Mouse (Mus musculus) hindbrain, postnatal 0 days (tissue): ENCODE measurements around the gene Efna3. TPM values are rescaled to one million over a fixed set of nuclear protein-coding genes. Genes with fewer than 3 reads are reported as not detected.

Source experiments
- ATAC-seq: fragments of 200-750 bp; cut with Nextera tagmentation; 2 replicates; pipeline ENCODE4 v1.8.0; 2017; ENCODE audit warnings: mild to moderate bottlenecking, moderate TSS enrichment, moderate library complexity
- DNase-seq: peaks from one replicate; pipeline ENCODE4 v3.0.0-alpha.2; 2015; ENCODE audit warnings: low spot score
- H3K27ac ChIP-seq: fragments of 300-500 bp; sonication (generic); 2 replicates; pipeline ENCODE4 v1.5.1; 2014; ENCODE audit warnings: mild to moderate bottlenecking
- H3K27me3 ChIP-seq: fragments of 300-500 bp; sonication (generic); 2 replicates; pipeline ENCODE4 v1.6.1; 2014; ENCODE audit warnings: low read length, mixed read lengths; ENCODE audit not compliant: insufficient read depth
- H3K36me3 ChIP-seq: fragments of 300-500 bp; sonication (generic); 2 replicates; pipeline ENCODE4 v1.6.1; 2014; ENCODE audit warnings: low read length, mixed read lengths; ENCODE audit not compliant: insufficient read depth
- H3K4me1 ChIP-seq: fragments of 300-500 bp; sonication (generic); 2 replicates; pipeline ENCODE4 v1.6.1; 2014; ENCODE audit warnings: antibody characterized with exemption, low read length, mixed read lengths; ENCODE audit not compliant: insufficient read depth
- H3K4me2 ChIP-seq: fragments of 300-500 bp; sonication (generic); 2 replicates; pipeline ENCODE4 v1.6.1; 2014; ENCODE audit warnings: low read depth, mild to moderate bottlenecking, low read length, moderate library complexity, mixed read lengths
- H3K4me3 ChIP-seq: fragments of 300-500 bp; sonication (generic); 2 replicates; pipeline ENCODE4 v1.5.1; 2014; ENCODE audit warnings: low read length
- H3K9ac ChIP-seq: fragments of 300-500 bp; sonication (generic); replicated peaks from 2 replicates; pipeline ENCODE4 v1.6.1; 2014; ENCODE audit warnings: mild to moderate bottlenecking, low read length, moderate library complexity, mixed read lengths
- H3K9me3 ChIP-seq: fragments of 300-500 bp; sonication (generic); 2 replicates; pipeline ENCODE4 v1.6.1; 2016; ENCODE audit warnings: low read length, mixed read lengths
- CTCF ChIP-seq: IDR thresholded peaks from 2 replicates; pipeline ENCODE4 v1.5.1; 2016; ENCODE audit warnings: antibody characterized with exemption, control low read depth, low read depth
- WGBS: fragments of 180-500 bp; shearing (Covaris S2); extraction: QIAGEN DNeasy Blood & Tissue Kit; methylation state at CpG from one replicate; pipeline ENCODE4 v1.1.7; 2014; 5-methylcytosine and 5-hydroxymethylcytosine counted together
- polyA plus RNA-seq: library from polyadenylated mRNA; unstranded; fragments of >200 nt; fragmentation: Nextera tagmentation; extraction: Ambion mirVana; gene quantifications from 2 replicates; pipeline ENCODE4 v1.2.1, GENCODE M21; 2015
- total RNA-seq: library from RNA; depleted of rRNA; stranded (reverse); fragments of >200 nt; gene quantifications from 2 replicates; pipeline ENCODE4 v1.2.3, GENCODE M21; 2014; rRNA removed

Efna3 gene
- total and polyA plus RNA-seq, 2 experiments from 2014 or later: 61.4 to 107 TPM

GRCm38 (mm10) chr3:89266439-89266893 is 56.3 kb downstream of the Efna3 start:
- Histone ChIP-seq H3K36me3 (no peaks in the 10 kb centered on the region), H3K4me3 (peak overlapping the region; percentile 68), H3K4me2 (peak overlapping the region; percentile 99), H3K4me1 (peaks cover 18% of the 10 kb centered on the region), H3K27ac (peak overlapping the region; percentile 81; the same call in 1 of the 2 replicates), H3K9me3 (no peaks in the 10 kb centered on the region), H3K27me3 (no peaks in the 10 kb centered on the region), H3K9ac (peak overlapping the region; percentile 84)
- DNase-seq (peak; percentile 92), ATAC-seq (peak; percentile 89)
- TF ChIP-seq CTCF: no peak
- WGBS: 0% methylated on average over 20 of the region's 20 CpGs

Other genes starting within 250 kb of the Efna3 start
- 190 and 197 TPM in 2 replicates for gene Rusc1, start 229.7 kb downstream of the Efna3 start, total RNA-seq
- gene Rusc1, start 229.7 kb downstream of the Efna3 start, polyA plus RNA-seq: 86.0 and 95.6 TPM in 2 replicates
- not detected in 2 replicates for gene Gm43738, start 221.9 kb downstream of the Efna3 start, total RNA-seq
- not detected in 2 replicates for gene Gm43738, start 221.9 kb downstream of the Efna3 start, polyA plus RNA-seq
- gene Fdps, start 221.0 kb downstream of the Efna3 start, total RNA-seq: 340 and 366 TPM in 2 replicates
- 310 and 341 TPM in 2 replicates for gene Fdps, start 221.0 kb downstream of the Efna3 start, polyA plus RNA-seq
- not detected in 2 replicates for gene Pklr, start 186.8 kb downstream of the Efna3 start, total RNA-seq
- gene Pklr, start 186.8 kb downstream of the Efna3 start, polyA plus RNA-seq: 0.10 and 0.21 TPM in 2 replicates
- gene Hcn3, start 162.8 kb downstream of the Efna3 start, total RNA-seq: 83.8 and 85.7 TPM in 2 replicates
- 33.5 and 38.1 TPM in 2 replicates for gene Hcn3, start 162.8 kb downstream of the Efna3 start, polyA plus RNA-seq
- 36.3 and 43.1 TPM in 2 replicates for gene Clk2, start 158.2 kb downstream of the Efna3 start, total RNA-seq
- 13.3 and 13.7 TPM in 2 replicates for gene Clk2, start 158.2 kb downstream of the Efna3 start, polyA plus RNA-seq
- 60.4 and 77.5 TPM in 2 replicates for gene Scamp3, start 145.5 kb downstream of the Efna3 start, total RNA-seq
- 139 and 143 TPM in 2 replicates for gene Scamp3, start 145.5 kb downstream of the Efna3 start, polyA plus RNA-seq
- 15.2 and 19.7 TPM in 2 replicates for gene Fam189b, start 139.8 kb downstream of the Efna3 start, total RNA-seq
- gene Fam189b, start 139.8 kb downstream of the Efna3 start, polyA plus RNA-seq: 29.1 and 29.2 TPM in 2 replicates
- 62.5 and 77.4 TPM in 2 replicates for gene Gba, start 120.0 kb downstream of the Efna3 start, total RNA-seq
- 45.8 and 46.8 TPM in 2 replicates for gene Gba, start 120.0 kb downstream of the Efna3 start, polyA plus RNA-seq
- gene Thbs3, start 107.8 kb downstream of the Efna3 start, total RNA-seq: 29.4 and 37.9 TPM in 2 replicates
- gene Thbs3, start 107.8 kb downstream of the Efna3 start, polyA plus RNA-seq: 36.8 and 37.2 TPM in 2 replicates
- gene Mtx1, start 95.9 kb downstream of the Efna3 start, total RNA-seq: 103 and 130 TPM in 2 replicates
- gene Mtx1, start 95.9 kb downstream of the Efna3 start, polyA plus RNA-seq: 186 TPM in 2 replicates
- 1.9 TPM in 2 replicates for gene Muc1, start 93.9 kb downstream of the Efna3 start, total RNA-seq
- 0.82 and 1.5 TPM in 2 replicates for gene Muc1, start 93.9 kb downstream of the Efna3 start, polyA plus RNA-seq
- 74.9 and 111 TPM in 2 replicates for gene Krtcap2, start 77.0 kb downstream of the Efna3 start, total RNA-seq
- 250 and 268 TPM in 2 replicates for gene Krtcap2, start 77.0 kb downstream of the Efna3 start, polyA plus RNA-seq
- gene Trim46, start 76.7 kb downstream of the Efna3 start, total RNA-seq: 97.9 and 101 TPM in 2 replicates
- 42.9 and 49.8 TPM in 2 replicates for gene Trim46, start 76.7 kb downstream of the Efna3 start, polyA plus RNA-seq
- gene Dpm3, start 63.6 kb downstream of the Efna3 start, total RNA-seq: 295 and 347 TPM in 2 replicates
- gene Dpm3, start 63.6 kb downstream of the Efna3 start, polyA plus RNA-seq: 95.5 and 97.8 TPM in 2 replicates
- 30.1 and 30.8 TPM in 2 replicates for gene Slc50a1, start 52.4 kb downstream of the Efna3 start, total RNA-seq
- 47.2 and 49.1 TPM in 2 replicates for gene Slc50a1, start 52.4 kb downstream of the Efna3 start, polyA plus RNA-seq
- 3.9 and 5.9 TPM in 2 replicates for gene Efna1, start 41.8 kb downstream of the Efna3 start, total RNA-seq
- 7.4 and 10.9 TPM in 2 replicates for gene Efna1, start 41.8 kb downstream of the Efna3 start, polyA plus RNA-seq
- gene Efna4, start 15.1 kb upstream of the Efna3 start, total RNA-seq: 7.6 and 9.6 TPM in 2 replicates
- gene Efna4, start 15.1 kb upstream of the Efna3 start, polyA plus RNA-seq: 3.5 and 4.2 TPM in 2 replicates
- gene Adam15, start 27.0 kb upstream of the Efna3 start, total RNA-seq: 94.4 and 107 TPM in 2 replicates
- 67.6 and 73.2 TPM in 2 replicates for gene Adam15, start 27.0 kb upstream of the Efna3 start, polyA plus RNA-seq
- gene Dcst2, start 39.0 kb upstream of the Efna3 start, total RNA-seq: 0.07 and 0.31 TPM in 2 replicates
- gene Dcst2, start 39.0 kb upstream of the Efna3 start, polyA plus RNA-seq: 0.20 and 0.42 TPM in 2 replicates
- 0.05 TPM in 1 of 2 replicates, not detected in the other for gene Dcst1, start 42.3 kb upstream of the Efna3 start, total RNA-seq
- gene Dcst1, start 42.3 kb upstream of the Efna3 start, polyA plus RNA-seq: 1.00 and 1.1 TPM in 2 replicates
- gene Zbtb7b, start 71.8 kb upstream of the Efna3 start, total RNA-seq: 3.7 and 5.4 TPM in 2 replicates
- 0.73 and 0.82 TPM in 2 replicates for gene Zbtb7b, start 71.8 kb upstream of the Efna3 start, polyA plus RNA-seq
- not detected in 2 replicates for gene Lenep, start 79.8 kb upstream of the Efna3 start, total RNA-seq
- gene Lenep, start 79.8 kb upstream of the Efna3 start, polyA plus RNA-seq: not detected in 2 replicates
- 32.1 and 40.7 TPM in 2 replicates for gene Flad1, start 88.9 kb upstream of the Efna3 start, total RNA-seq
- 23.8 and 26.8 TPM in 2 replicates for gene Flad1, start 88.9 kb upstream of the Efna3 start, polyA plus RNA-seq
- gene Cks1b, start 95.4 kb upstream of the Efna3 start, total RNA-seq: 43.6 and 45.6 TPM in 2 replicates
- 103 and 107 TPM in 2 replicates for gene Cks1b, start 95.4 kb upstream of the Efna3 start, polyA plus RNA-seq
- 29.6 and 33.4 TPM in 2 replicates for gene Shc1, start 95.5 kb upstream of the Efna3 start, total RNA-seq
- 12.8 and 13.9 TPM in 2 replicates for gene Shc1, start 95.5 kb upstream of the Efna3 start, polyA plus RNA-seq
- gene Pygo2, start 107.2 kb upstream of the Efna3 start, total RNA-seq: 74.1 and 74.7 TPM in 2 replicates
- gene Pygo2, start 107.2 kb upstream of the Efna3 start, polyA plus RNA-seq: 28.8 and 31.0 TPM in 2 replicates
- gene Pbxip1, start 113.7 kb upstream of the Efna3 start, total RNA-seq: 22.5 and 33.6 TPM in 2 replicates
- 28.5 and 31.3 TPM in 2 replicates for gene Pbxip1, start 113.7 kb upstream of the Efna3 start, polyA plus RNA-seq
- 65.4 and 74.2 TPM in 2 replicates for gene Pmvk, start 131.6 kb upstream of the Efna3 start, total RNA-seq
- 117 and 120 TPM in 2 replicates for gene Pmvk, start 131.6 kb upstream of the Efna3 start, polyA plus RNA-seq
- gene Kcnn3, start 197.2 kb upstream of the Efna3 start, total RNA-seq: 20.8 and 27.3 TPM in 2 replicates
- 7.2 and 7.4 TPM in 2 replicates for gene Kcnn3, start 197.2 kb upstream of the Efna3 start, polyA plus RNA-seq